In the genomic region with DNA sequence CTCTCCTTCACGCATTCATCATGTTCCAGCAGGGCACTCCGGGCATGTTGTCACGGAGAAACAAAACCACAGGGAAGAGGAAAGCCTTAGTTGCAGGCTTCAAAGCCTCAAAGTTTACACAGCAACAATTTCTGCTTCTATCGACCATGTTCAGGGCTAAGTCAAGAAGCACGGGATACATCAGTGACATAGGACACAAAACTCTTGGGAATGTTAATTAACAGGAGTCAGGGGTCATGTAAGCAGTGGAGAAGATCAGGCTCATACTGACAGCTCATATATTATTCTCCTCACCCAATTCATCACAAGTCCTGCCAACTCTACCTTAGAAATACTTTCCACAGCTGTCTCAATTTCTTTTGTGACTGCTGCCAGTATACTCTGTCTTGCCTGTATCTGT, we compare ENCODE assay signal across 28 mouse cellular contexts.
DNase-seq lines count a peak whose midpoint lies in the region; ATAC-seq and TF ChIP-seq lines count a peak whose summit lies in the region.
"Had no signal": no experiment of that assay in that cellular context is flagged by ENCODE, and none has a peak within 500 bp of the region (broad histone marks: within the 10 kb centered on the region; RNA-seq: fewer than 3 reads in every experiment).

No protein-coding gene starts in this region.

- ATAC-seq in lung, embryonic 14.5 days (ENCODE audit: insufficient read depth), result peak; percentile 85
- ATAC-seq in hindbrain, embryonic 16.5 days, result 0 out of 2 replicates have a peak, but pooled peaks have one; percentile 17
- ATAC-seq: CD4-positive, CD25-positive, alpha-beta regulatory T cell, adult 4 months; forebrain, embryonic 16.5 days; intestine, postnatal 0 days; midbrain, embryonic 13.5 days had no signal

- H3K36me3 ChIP-seq in lung, embryonic 14.5 days (ENCODE audit: insufficient read depth), result no peaks in the 10 kb centered on the region
- no peaks in the 10 kb centered on the region for H3K36me3 ChIP-seq in hindbrain, embryonic 16.5 days (ENCODE audit: control insufficient read depth, insufficient read depth, low read length)
- H3K36me3 ChIP-seq: heart, embryonic 15.5 days; limb, embryonic 10.5 days; limb, embryonic 15.5 days; liver, embryonic 13.5 days; lung, embryonic 15.5 days; midbrain, embryonic 13.5 days had no signal

- H3K4me1 ChIP-seq in lung, embryonic 14.5 days (ENCODE audit: insufficient read depth), result no peaks in the 10 kb centered on the region
- H3K4me1 ChIP-seq in lung, adult 2 months (ENCODE audit: control insufficient read depth, insufficient read depth, low read length), result no peaks in the 10 kb centered on the region
- no peaks in the 10 kb centered on the region for H3K4me1 ChIP-seq in hindbrain, embryonic 16.5 days (ENCODE audit: control insufficient read depth, insufficient read depth, low read depth, low read length)
- H3K4me1 ChIP-seq: heart, embryonic 15.5 days; limb, embryonic 15.5 days; liver, embryonic 13.5 days; lung, embryonic 15.5 days; megakaryocyte, embryonic 14.5 days had no signal

- H3K9ac ChIP-seq in lung, embryonic 14.5 days, result no peak overlapping the region
- no peak overlapping the region for H3K9ac ChIP-seq in hindbrain, embryonic 16.5 days (ENCODE audit: low read depth, low read length)
- H3K9ac ChIP-seq: heart, embryonic 15.5 days; limb, embryonic 15.5 days; liver, embryonic 13.5 days; lung, embryonic 15.5 days; midbrain, embryonic 13.5 days had no signal

- no peak overlapping the region for H3K4me2 ChIP-seq in lung, embryonic 14.5 days
- H3K4me2 ChIP-seq in hindbrain, embryonic 16.5 days (ENCODE audit: low read length), result no peak overlapping the region
- H3K4me2 ChIP-seq: heart, embryonic 15.5 days; limb, embryonic 15.5 days; liver, embryonic 13.5 days; lung, embryonic 15.5 days; midbrain, embryonic 13.5 days had no signal

- H3K9me3 ChIP-seq in lung, embryonic 14.5 days (ENCODE audit: low read depth, low read length), result no peaks in the 10 kb centered on the region
- peaks cover 2% of the 10 kb centered on the region; the same call in 1 of the 2 replicates for H3K9me3 ChIP-seq in hindbrain, embryonic 16.5 days (ENCODE audit: control insufficient read depth, low read length)
- H3K9me3 ChIP-seq: heart, embryonic 15.5 days; limb, embryonic 10.5 days; limb, embryonic 15.5 days; liver, embryonic 13.5 days; lung, embryonic 15.5 days had no signal

- TF ChIP-seq POLR2A in lung, adult 2 months (IDR thresholded peaks at IDR 0.05; ENCODE audit: borderline replicate concordance, extremely low read depth, low read depth, low read length), result no peak

- 0 out of 2 replicates have a peak overlapping the region, but pooled peaks have one; percentile 32 for H3K27ac ChIP-seq in lung, embryonic 14.5 days (ENCODE audit: low read depth)
- no peak overlapping the region for H3K27ac ChIP-seq in hindbrain, embryonic 16.5 days (ENCODE audit: low read depth, low read length)
- H3K27ac ChIP-seq: heart, embryonic 15.5 days; limb, embryonic 10.5 days; limb, embryonic 15.5 days; liver, embryonic 13.5 days; lung, embryonic 15.5 days; midbrain, embryonic 13.5 days had no signal

- no peaks in the 10 kb centered on the region for H3K27me3 ChIP-seq in lung, embryonic 14.5 days (ENCODE audit: insufficient read depth, low read length)
- H3K27me3 ChIP-seq in hindbrain, embryonic 16.5 days (replicated peaks; ENCODE audit: control insufficient read depth, insufficient read depth, low read length), result no peaks in the 10 kb centered on the region
- H3K27me3 ChIP-seq: heart, embryonic 15.5 days; limb, embryonic 15.5 days; liver, embryonic 13.5 days; lung, embryonic 15.5 days; megakaryocyte, embryonic 14.5 days; midbrain, embryonic 13.5 days had no signal

- TF ChIP-seq CTCF in lung, embryonic 14.5 days (IDR thresholded peaks at IDR 0.05; ENCODE audit: low read depth), result no peak
- no peak for TF ChIP-seq CTCF in lung, adult 2 months (IDR thresholded peaks at IDR 0.05; ENCODE audit: insufficient read depth, low read length)

- no peak overlapping the region for H3K4me3 ChIP-seq in lung, embryonic 14.5 days (ENCODE audit: low read depth, low read length)
- H3K4me3 ChIP-seq in lung, adult 2 months (replicated peaks; ENCODE audit: extremely low read depth, low read depth, low read length), result no peak overlapping the region
- H3K4me3 ChIP-seq in hindbrain, embryonic 16.5 days (ENCODE audit: low read length), result no peak overlapping the region
- H3K4me3 ChIP-seq: erythroblast, embryonic 14.5 days; heart, embryonic 15.5 days; limb, embryonic 10.5 days; limb, embryonic 15.5 days; liver, embryonic 13.5 days; lung, embryonic 15.5 days; megakaryocyte, embryonic 14.5 days; midbrain, embryonic 13.5 days had no signal

- peak; percentile 50 for DNase-seq in lung, embryonic 14.5 days
- DNase-seq in lung, adult 2 months, result no peak
- DNase-seq in embryo, embryonic 10 days (ENCODE audit: low spot score), result peak; percentile 30
- DNase-seq in forelimb bud, embryonic 11.5 days (ENCODE audit: low read depth, low spot score), result peak; percentile 11
- no peak for DNase-seq in layer of hippocampus, adult 9-11 months
- no peak for DNase-seq in ovary, postnatal 10 days (ENCODE audit: low spot score)
- DNase-seq: adrenal gland, postnatal 25 days; cerebellum, adult 18-20 months; cerebellum, postnatal 10 days; kidney, postnatal 4 days; layer of hippocampus, postnatal 36 days; liver, embryonic 13.5 days; lung, postnatal 36 days; right cerebral cortex, adult 18-20 months; spleen, adult 18-20 months; thymus, adult 18-20 months; thymus, postnatal 36 days had no signal

- 23% methylated on average over 5 of the region's 5 CpGs for WGBS in lung, embryonic 14.5 days
- WGBS in lung, adult 2 months, result 32% methylated on average over 5 of the region's 5 CpGs
- 26% methylated on average over 5 of the region's 5 CpGs for WGBS in hindbrain, embryonic 16.5 days

Comparison
In these comparisons a context has a peak if more than half of its experiments do, and no peak if none do; other contexts are left out.
1. DNase-seq: peak in lung, embryonic 14.5 days (single experiment), embryo, embryonic 10 days (single experiment) and forelimb bud, embryonic 11.5 days (single experiment); none in lung, adult 2 months (single experiment), layer of hippocampus, adult 9-11 months (single experiment) and ovary, postnatal 10 days (single experiment).